Mouse (Mus musculus): ENCODE results near the gene Rexo2. TPM values are rescaled to one million over a fixed set of nuclear protein-coding genes. Genes with fewer than 3 reads are reported as not detected.
"Not testable (repeated sequence)": the region's sequence is repeated elsewhere in the genome, so short reads cannot be mapped to it uniquely, and the experiment has no call there.

Rexo2 gene
- polyA plus RNA-seq, 2 experiments, result 64.4 to 95.7 TPM

GRCm38 (mm10) chr9:48472441-48473025 lies 7.9 kb downstream of the Rexo2 start:
- no peak overlapping the region for H3K9ac ChIP-seq (replicated peaks)
- H3K27me3 ChIP-seq (ENCODE audit: control insufficient read depth, insufficient read depth, low read length), result no peaks in the 10 kb centered on the region
- WGBS (ENCODE audit: insufficient replicate concordance), result 84% methylated on average over 15 of the region's 15 CpGs
- no peak overlapping the region for H3K4me2 ChIP-seq (ENCODE audit: low read depth)
- peaks cover 18% of the 10 kb centered on the region for H3K36me3 ChIP-seq (replicated peaks; ENCODE audit: control insufficient read depth, insufficient read depth, low read depth)
- ATAC-seq (ENCODE audit: insufficient read depth) (no peak), DNase-seq (ENCODE audit: low read depth in 3 of 3, low spot score in 3 of 3) (no peak)
- peaks cover 2 to 3% of the 10 kb centered on the region in 2 experiments; a peak in 3 of 4 replicates for H3K4me1 ChIP-seq (replicated peaks; ENCODE audit: control insufficient read depth in 2 of 2, insufficient read depth in 2 of 2, low read length in 1 of 2)
- H3K4me3 ChIP-seq (ENCODE audit: insufficient read depth in 1 of 2, low read depth in 2 of 2, low read length in 2 of 2), result no peak overlapping the region
- H3K9me3 ChIP-seq (ENCODE audit: control insufficient read depth, low read length), result no peaks in the 10 kb centered on the region
- H3K27ac ChIP-seq, result no peak overlapping the region
- no peak for TF ChIP-seq EP300 (IDR thresholded peaks at IDR 0.05; ENCODE audit: low read depth)

- not testable (repeated sequence) for H3K27ac ChIP-seq; H3K4me3 ChIP-seq (ENCODE audit: insufficient read depth in 1 of 2, low read depth in 2 of 2, low read length in 2 of 2); H3K9me3 ChIP-seq (ENCODE audit: control insufficient read depth, low read length); DNase-seq (ENCODE audit: low read depth in 3 of 3, low spot score in 3 of 3); H3K9ac ChIP-seq (replicated peaks); ATAC-seq (ENCODE audit: insufficient read depth); H3K4me2 ChIP-seq (ENCODE audit: low read depth); H3K4me1 ChIP-seq (replicated peaks; ENCODE audit: control insufficient read depth in 2 of 2, insufficient read depth in 2 of 2, low read length in 1 of 2); H3K27me3 ChIP-seq (ENCODE audit: control insufficient read depth, insufficient read depth, low read length)
- peaks cover 12% of the 10 kb centered on the region for H3K36me3 ChIP-seq (replicated peaks; ENCODE audit: control insufficient read depth, insufficient read depth, low read depth)
- 93% methylated on average over 5 of the region's 5 CpGs for WGBS (ENCODE audit: insufficient replicate concordance)
Measured at GRCm38 (mm10) chr9:48467471-48467870, 13.0 kb downstream of the Rexo2 start.

- Histone ChIP-seq H3K36me3 (replicated peaks; ENCODE audit: control insufficient read depth, insufficient read depth, low read depth) (peaks cover 12% of the 10 kb centered on the region), H3K9ac (replicated peaks) (no peak overlapping the region), H3K4me3 (ENCODE audit: insufficient read depth in 1 of 2, low read depth in 2 of 2, low read length in 2 of 2) (no peak overlapping the region), H3K4me1 (replicated peaks; ENCODE audit: control insufficient read depth in 2 of 2, insufficient read depth in 2 of 2, low read length in 1 of 2) (no peaks in the 10 kb centered on the region), H3K4me2 (ENCODE audit: low read depth) (no peak overlapping the region), H3K9me3 (ENCODE audit: control insufficient read depth, low read length) (peaks cover 2% of the 10 kb centered on the region; the same call in 1 of the 2 replicates), H3K27ac (no peak overlapping the region), H3K27me3 (ENCODE audit: control insufficient read depth, insufficient read depth, low read length) (no peaks in the 10 kb centered on the region)
- 37% methylated on average over 3 of the region's 3 CpGs for WGBS (ENCODE audit: insufficient replicate concordance)
- ATAC-seq (ENCODE audit: insufficient read depth), result no peak
- peak in 1 of 3 experiments; percentile 41 for DNase-seq (ENCODE audit: low read depth in 3 of 3, low spot score in 3 of 3)
- peak; percentile 92 for TF ChIP-seq CTCF (IDR thresholded peaks at IDR 0.05; ENCODE audit: low read depth)
- no peak for TF ChIP-seq EP300 (IDR thresholded peaks at IDR 0.05; ENCODE audit: low read depth)
Measured at GRCm38 (mm10) chr9:48466804-48467203, 13.6 kb downstream of the Rexo2 start.

- Histone ChIP-seq H3K9me3 (ENCODE audit: control insufficient read depth, low read length) (peaks cover 2% of the 10 kb centered on the region; the same call in 1 of the 2 replicates), H3K4me3 (ENCODE audit: insufficient read depth in 1 of 2, low read depth in 2 of 2, low read length in 2 of 2) (no peak overlapping the region), H3K4me2 (ENCODE audit: low read depth) (no peak overlapping the region), H3K4me1 (replicated peaks; ENCODE audit: control insufficient read depth in 2 of 2, insufficient read depth in 2 of 2, low read length in 1 of 2) (no peaks in the 10 kb centered on the region), H3K9ac (replicated peaks) (no peak overlapping the region), H3K36me3 (replicated peaks; ENCODE audit: control insufficient read depth, insufficient read depth, low read depth) (peaks cover 5% of the 10 kb centered on the region; the same call in 1 of the 2 replicates), H3K27ac (no peak overlapping the region), H3K27me3 (ENCODE audit: control insufficient read depth, insufficient read depth, low read length) (no peaks in the 10 kb centered on the region)
- ATAC-seq (ENCODE audit: insufficient read depth), result no peak
- 75% methylated on average over 3 of the region's 3 CpGs for WGBS (ENCODE audit: insufficient replicate concordance)
- DNase-seq (ENCODE audit: low read depth in 3 of 3, low spot score in 3 of 3), result no peak
- TF ChIP-seq CTCF (IDR thresholded peaks at IDR 0.05; ENCODE audit: low read depth), result peak; percentile 85
- TF ChIP-seq EP300 (IDR thresholded peaks at IDR 0.05; ENCODE audit: low read depth), result no peak
Measured at GRCm38 (mm10) chr9:48465671-48466070, 14.8 kb downstream of the Rexo2 start.

- no peak overlapping the region for H3K4me3 ChIP-seq (ENCODE audit: insufficient read depth in 1 of 2, low read depth in 2 of 2, low read length in 2 of 2)
- no peak overlapping the region for H3K9ac ChIP-seq (replicated peaks)
- no peaks in the 10 kb centered on the region for H3K36me3 ChIP-seq (replicated peaks; ENCODE audit: control insufficient read depth, insufficient read depth, low read depth)
- WGBS (ENCODE audit: insufficient replicate concordance), result 72% methylated on average over 3 of the region's 3 CpGs
- no peaks in the 10 kb centered on the region for H3K4me1 ChIP-seq (replicated peaks; ENCODE audit: control insufficient read depth in 2 of 2, insufficient read depth in 2 of 2, low read length in 1 of 2)
- DNase-seq (ENCODE audit: low read depth in 3 of 3, low spot score in 3 of 3), result no peak
- no peaks in the 10 kb centered on the region for H3K27me3 ChIP-seq (ENCODE audit: control insufficient read depth, insufficient read depth, low read length)
- no peak for ATAC-seq (ENCODE audit: insufficient read depth)
- no peak for TF ChIP-seq CTCF (IDR thresholded peaks at IDR 0.05; ENCODE audit: low read depth)
- no peak for TF ChIP-seq EP300 (IDR thresholded peaks at IDR 0.05; ENCODE audit: low read depth)
- peaks cover 2% of the 10 kb centered on the region; the same call in 1 of the 2 replicates for H3K9me3 ChIP-seq (ENCODE audit: control insufficient read depth, low read length)
- H3K27ac ChIP-seq, result no peak overlapping the region
- H3K4me2 ChIP-seq (ENCODE audit: low read depth), result no peak overlapping the region
Measured at GRCm38 (mm10) chr9:48461545-48461944, 18.9 kb downstream of the Rexo2 start.
